Mouse (Mus musculus): ENCODE results near the gene P2ry14.

Gene P2ry14

DNA sequence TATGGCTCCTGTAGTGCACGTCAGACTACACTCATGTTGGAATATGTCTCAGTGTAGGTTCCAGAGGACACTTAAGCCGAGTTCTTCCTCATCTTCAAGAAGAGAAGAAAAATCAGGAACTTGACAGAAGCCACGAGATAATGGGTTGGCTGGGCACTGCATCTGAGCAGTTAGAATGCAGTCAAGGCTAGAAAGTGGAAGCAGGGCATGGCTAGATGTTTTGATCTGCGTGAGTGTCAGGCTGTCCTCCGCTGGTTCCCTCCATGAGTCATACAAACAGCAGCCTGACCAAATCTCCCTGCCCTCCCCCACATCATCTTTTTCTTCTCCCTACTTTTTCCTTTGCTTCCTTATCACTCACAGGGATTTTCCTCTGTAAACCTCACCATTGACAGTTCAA lies at the start of gene P2ry14:
Gene P2ry14, minus strand, starts transcription at position 195 of the 400 bp plus-strand sequence.
- no peak for DNase-seq

DNA sequence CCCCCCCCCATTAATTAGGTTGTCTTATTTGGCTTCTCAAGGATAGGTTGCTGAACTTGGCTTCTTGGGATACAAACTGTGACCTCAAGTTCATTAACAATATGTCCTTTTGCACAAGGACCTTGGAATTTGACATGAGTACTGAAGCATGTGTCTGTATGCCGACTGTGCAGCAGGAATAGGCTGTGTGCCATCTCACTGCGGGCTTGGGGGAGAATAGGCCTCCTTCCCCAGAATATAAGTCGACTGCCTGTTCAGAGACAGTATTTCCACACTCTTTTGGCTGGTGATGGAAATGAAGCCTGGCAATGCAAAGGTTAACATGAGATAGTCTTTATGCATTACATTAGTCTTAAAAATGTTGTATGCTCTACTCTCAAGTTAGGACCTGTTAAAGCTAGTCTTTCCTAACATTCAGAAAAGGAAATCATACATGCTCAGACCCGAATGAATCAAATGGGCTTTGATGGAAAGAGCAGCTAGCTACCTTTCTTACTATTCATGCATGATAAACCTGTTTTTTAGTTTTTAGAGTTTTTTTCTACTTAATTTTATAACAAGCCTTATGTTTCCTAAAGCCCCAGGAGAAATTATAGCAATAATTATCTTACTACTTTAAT lies 44.0 kb upstream of the P2ry14 start:
- DNase-seq, result no peak

DNA sequence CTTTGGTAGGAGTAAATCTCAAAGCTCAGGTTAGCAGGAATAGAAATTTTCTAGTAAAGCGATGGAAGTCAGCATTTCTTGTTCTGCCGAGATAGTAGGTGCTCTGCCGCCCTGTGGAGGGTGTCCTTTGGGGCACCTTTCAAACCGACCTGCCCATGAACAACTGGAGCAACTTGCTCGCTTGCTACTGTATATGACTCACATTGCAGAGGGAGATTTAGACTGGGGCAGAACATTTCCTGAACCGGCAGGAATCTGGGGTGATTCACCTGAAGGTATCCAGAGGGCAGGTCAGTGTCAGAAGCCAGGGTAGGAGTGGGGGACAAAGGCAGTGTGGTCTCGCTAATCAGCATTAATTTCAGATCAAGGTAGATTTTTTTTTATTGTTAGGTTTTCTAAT lies 41.5 kb upstream of the P2ry14 start, which contains the start of gene Gpr87:
Gene Gpr87, minus strand, starts transcription at position 167 of the 400 bp plus-strand sequence.
- no peak for DNase-seq

DNA sequence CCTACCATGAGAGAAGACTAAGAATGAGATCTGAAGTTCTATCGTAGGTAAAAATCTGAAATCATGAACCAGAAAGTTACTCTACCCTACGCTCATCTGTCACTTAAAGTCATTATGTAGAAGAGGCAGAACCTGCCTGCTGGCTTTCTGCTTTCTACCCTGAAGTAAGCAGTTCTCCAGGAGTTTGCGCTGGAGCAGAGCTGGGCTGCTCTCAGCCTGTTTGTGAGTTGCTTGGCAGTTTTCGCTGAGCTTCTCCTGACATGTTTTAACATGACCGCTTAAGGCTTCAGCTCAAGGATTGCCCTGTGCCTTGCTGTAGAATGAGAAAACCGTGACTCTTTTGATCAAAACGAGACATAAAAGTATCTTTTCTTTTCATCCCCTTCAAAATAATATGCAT lies 40.7 kb upstream of the P2ry14 start:
- DNase-seq, result no peak

DNA sequence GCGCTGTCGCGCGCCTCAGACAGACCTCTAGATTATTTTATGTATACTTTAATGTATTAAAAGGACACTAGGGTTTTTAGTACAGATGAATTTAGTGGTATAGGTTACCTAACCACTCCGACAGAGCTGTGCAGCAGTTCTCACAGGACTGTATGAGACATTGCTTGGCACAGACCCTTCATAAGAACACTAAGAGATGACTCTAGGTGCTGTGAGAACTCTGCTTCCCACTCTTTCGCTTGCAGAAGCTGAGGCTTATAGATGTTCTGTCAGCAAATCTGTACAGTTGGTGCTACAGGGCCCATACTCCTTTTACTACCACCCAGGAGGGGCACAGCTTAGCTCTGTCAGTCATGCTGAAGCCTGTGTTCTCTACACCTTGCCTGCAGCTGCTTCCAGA lies 38.3 kb upstream of the P2ry14 start:
- no peak for DNase-seq

DNA sequence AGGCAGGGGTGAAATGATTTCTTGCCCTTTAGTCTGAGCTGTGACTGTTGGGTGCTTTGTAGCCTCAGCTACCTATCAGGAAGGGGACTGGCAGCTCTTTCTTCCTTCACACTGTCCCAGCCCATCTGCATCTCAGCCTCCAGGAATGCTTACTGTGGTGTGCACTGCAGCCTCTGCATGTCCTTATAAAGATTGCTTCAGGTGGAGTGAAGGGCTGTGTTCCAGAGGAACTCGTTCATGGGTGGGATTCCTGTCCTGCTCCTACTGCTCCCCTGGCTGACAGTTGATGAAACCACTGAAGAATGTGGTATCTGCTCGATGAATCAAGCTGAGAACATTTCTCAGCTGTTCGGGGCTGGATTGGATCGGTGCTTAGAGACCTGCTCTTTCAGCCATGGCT lies 33.9 kb upstream of the P2ry14 start:
- no peak for DNase-seq

DNA sequence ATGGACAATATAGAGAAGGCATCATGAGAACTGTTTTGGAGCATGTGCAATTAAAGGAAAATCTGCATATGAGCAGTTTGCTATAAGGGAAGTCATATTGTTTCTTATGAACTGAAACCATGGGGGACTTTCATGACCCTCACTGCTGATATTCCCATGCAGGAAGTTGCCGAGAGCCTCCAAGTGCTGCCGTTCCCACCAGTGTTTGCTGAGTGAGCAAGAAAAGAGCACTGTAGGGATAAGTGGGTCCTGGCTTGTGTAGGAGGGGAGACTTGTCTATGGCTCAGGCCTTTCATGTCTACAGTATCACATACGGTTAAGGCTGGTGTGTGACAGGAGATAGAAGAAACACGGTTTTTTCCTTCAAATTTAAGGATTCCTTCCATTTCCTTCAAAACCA lies 32.2 kb upstream of the P2ry14 start:
- no peak for DNase-seq

DNA sequence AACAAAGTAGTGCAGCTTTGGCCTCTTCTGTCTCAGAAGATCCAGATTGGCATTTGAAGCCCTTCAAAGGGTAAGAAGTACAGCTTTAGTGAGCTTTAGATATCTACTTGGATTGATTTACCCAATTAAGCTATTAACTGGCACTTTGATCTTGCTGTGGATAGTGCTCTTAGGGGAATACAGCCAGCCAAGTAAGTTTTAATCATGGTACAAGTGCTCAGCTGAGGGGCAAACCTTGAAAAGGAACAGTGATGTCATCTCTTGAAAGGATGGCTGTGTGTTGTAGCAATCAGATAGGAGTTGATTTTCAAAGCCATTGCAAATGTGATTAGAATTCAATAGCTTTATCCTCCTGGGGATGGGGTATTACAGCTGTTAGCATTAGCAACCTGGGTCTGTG lies 28.7 kb upstream of the P2ry14 start:
- DNase-seq, result no peak

DNA sequence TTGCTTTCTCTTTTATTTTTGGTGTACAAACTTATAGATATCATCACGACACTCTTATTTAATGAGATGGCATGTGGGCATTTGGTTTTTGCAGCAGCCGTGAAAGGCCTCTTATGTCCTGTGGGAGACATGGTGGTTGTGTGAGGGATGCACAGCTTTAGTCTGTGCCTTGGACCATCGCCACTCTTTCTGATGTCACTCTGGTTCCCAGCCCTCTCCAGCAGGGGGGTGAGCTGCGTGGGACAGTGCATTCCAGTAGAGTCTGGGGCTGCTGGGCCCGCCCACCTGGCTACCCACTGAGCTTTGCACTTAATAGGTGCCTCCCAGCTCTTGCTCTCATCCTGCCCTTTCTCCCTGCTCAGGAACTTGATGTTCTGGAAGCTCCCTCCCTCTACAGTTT lies 27.7 kb upstream of the P2ry14 start:
- DNase-seq, result no peak

DNA sequence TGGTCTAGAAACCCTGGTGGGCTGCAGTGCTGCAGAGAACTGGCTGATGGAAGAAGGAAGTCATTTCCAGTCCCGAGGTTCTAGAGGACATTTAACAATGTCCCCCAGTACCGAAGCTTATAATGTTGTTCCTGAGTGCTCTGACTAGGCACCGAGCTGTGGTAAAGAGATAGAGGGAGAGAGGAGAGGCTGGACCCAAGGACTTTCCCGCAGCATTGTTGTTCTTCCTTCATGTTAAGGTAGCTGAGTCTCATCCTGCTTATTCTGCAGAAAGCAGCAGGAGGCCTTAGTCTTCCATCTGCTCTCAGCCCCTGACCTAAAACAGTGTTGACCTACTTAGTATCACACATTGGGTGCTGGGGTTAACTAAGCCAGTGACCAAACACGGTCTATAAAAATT lies 23.5 kb upstream of the P2ry14 start:
- DNase-seq, result no peak

DNA sequence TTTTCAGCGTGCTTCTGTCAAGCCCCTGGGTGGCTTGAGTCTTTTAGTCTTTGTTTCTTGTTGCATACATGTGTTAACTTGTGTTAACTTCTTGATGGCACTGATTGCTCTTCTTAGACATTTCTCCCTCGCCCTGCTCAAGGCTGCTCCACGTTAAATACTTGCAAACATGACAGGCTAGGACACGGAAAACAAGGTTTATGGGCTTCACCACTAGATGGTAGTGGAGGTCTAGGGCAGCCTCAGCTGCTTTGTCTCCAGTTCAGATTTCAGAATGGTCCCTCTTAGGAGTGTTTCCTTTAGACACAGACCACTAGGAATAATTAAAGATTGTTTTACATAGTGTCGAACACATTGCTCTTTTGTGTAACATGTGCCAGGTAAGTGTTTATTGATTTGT lies 21.8 kb upstream of the P2ry14 start:
- peak; percentile 25 for DNase-seq

DNA sequence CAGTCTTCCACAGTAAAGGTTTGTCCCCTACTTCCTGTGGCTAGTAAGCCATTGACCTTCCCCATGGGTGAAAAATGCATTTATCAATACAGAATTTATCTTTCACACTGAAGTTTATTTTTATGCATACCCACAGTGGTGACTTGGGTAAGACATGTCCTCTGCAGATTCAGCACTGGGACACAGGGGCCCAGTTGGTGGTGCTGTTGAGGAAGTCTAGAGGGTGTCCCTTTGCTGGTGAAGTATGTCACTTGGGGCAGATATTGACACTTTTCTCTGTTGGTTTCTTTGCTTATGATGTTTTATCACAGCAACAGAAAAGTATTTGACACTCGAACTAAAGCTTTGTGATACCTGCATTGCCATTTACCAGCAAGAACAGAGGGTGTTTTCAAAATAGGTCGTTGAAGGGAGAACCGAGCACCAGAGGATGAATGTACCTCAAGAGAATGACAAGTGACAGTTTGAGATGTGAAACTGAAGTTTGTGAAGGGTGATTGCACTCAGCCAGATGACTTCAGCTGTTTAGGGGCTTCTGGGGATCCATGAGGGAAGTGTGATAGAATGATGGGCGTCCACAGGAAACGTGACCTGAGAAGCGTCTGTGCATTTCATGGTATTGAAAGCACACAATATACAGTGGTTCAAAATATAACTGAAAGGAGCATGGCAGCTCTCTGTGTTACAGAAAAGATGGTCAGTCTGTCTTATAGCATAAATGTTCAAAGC lies 21.2 kb upstream of the P2ry14 start:
- no peak for DNase-seq

DNA sequence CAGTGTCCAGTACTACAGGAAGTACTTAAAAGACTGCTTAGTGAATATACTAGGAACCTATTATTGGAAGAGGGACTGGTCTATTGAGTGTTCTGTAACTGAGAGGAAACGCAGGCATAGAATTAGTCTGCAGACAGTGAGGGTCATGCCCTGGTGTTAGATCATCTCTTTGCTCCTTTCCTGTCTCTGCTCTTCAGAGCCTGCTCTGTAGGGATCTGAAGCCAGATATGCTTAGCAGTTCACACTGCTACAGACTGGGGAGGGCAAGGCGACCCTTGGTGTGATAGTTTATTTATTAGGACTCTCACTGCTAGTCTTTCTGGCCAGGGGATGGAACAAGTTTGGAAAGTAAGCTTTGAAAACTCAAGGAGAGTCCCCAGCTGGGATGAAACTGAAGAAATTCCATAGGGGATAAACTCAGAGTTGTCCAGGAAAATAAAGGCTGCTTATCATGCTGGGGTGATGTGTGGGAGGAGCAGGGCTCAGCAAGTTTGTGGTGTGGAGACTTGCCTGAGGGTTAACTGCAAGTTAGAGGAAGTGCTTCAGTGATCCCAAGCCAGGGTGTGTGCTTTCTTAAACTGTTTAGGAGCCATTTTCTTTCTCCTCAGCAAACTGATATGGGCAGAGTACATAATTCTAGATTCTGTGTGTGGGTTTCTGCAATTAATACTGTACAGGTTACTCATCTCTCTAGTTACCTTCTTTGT lies 16.7 kb upstream of the P2ry14 start:
- no peak for DNase-seq

DNA sequence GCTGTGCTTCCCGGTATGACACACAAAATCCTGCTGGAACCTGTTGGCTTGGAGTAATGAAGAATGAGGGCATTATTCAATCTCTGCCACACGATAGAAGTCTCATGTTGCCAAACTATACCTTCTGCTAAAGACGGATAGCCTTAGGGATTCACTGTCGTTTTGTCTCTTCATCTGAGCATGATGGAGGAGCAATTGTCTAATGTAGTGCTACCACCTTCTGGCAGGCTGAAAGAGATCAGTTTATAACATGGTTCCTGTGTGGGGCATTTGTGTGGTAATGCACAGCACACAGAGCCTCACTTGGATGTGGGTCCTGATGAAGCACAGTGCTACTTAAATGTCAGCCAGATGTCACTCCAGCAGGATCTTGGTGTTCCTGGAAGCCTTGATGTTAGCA lies 15.8 kb upstream of the P2ry14 start:
- no peak for DNase-seq

DNA sequence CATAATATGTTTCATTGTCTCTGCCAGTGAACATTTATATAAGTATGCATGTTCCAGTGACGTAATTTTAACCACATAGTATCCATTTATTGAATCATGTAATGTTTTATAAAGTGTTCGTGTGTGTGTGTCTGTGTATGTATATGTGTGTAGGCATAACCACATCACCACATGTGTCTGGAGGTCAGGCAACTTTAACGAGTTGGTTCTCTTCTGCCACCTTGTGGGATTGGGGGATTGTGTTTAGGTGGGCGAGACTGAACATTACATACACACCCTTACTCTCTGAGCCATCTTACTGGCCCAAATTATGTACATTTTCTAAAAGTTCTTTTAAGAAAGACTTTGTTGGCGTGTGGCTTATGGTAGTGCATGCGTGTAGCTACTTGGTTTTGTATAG lies 15.1 kb upstream of the P2ry14 start:
- no peak for DNase-seq

DNA sequence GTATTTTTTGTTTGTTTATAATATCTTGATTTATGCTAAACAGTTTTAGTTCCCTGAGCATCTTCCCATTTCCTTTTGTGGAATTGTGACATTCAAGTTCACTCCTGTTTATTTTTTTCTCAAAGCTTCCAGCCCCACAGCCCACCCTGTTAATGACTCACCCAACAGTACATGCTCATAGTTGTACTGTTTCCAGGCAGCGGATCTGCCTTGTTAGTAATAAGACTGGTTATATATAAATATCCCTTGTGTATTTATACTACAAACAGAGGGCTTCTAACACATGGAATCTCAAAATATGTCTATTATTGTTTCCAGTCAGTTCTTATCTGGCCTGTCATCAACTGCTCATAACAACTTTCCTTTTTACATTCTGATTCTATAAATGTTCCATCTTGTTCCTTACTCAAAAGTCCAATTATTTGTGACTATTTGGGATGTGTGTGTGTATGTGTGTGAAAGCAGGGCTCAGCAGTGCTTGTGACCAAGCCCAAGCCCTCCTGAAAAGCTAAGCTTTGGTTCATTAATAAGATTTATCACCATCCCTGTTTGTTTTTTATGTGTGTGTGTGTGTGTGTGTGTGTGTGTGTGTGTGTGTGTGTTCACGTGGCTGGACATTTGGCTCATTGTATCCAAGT lies 14.1 kb upstream of the P2ry14 start:
- no peak for DNase-seq

DNA sequence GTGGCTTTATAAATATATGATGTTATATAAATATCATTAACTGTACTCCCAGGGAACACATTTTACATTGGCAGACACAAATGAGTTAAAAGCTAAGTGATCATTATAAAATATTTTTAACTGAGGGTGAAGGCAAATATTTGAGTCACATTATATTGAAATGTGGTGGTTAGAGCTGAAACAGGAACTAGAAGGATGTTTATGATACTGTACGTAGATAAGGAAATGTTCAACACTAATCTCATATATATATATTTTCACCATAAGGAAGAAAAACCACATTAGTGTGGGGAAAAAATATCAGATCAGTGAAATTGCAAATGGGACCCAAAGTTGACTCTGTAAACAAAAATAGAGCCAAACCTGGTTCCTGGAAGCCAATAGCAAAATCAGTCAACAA lies 7.0 kb upstream of the P2ry14 start:
- no peak for DNase-seq

DNA sequence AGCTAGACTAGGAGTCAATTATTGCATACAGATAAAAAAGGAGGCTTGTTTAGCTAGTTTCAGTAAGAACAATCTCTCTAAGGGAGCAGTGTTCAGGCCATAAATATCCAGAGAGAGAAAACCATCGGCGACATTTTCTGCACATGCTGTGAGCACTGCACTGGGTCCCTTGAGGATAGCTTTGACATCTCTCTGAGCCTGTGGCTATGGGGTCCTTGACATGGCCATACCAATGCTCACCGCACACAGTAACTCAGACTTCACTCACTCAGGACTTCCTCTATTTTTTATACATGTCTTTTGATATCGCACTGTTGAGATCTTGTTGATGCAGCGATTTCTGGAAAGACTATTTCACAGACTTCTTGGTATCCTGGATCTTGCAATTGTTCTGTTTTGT lies 3.6 kb upstream of the P2ry14 start:
- no peak for DNase-seq

DNA sequence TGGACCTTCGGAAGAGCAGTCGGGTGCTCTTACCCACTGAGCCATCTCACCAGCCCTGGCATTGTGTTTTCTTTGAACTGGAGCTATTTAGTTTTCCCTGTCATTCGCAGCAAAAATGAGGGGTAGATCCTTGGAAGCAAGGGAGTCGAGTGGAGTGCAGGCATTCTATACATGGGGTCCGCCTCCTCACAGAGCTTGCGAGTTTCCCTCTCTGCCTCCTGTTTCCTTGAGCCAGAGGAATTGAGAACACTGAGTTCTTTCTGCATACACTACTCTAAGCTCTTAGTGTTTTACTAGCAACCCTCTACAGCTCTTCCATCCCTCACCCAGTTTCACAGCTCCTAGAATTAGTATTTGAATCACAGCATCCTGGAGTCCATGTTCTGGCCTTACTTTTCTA lies 2.0 kb upstream of the P2ry14 start:
- no peak for DNase-seq

DNA sequence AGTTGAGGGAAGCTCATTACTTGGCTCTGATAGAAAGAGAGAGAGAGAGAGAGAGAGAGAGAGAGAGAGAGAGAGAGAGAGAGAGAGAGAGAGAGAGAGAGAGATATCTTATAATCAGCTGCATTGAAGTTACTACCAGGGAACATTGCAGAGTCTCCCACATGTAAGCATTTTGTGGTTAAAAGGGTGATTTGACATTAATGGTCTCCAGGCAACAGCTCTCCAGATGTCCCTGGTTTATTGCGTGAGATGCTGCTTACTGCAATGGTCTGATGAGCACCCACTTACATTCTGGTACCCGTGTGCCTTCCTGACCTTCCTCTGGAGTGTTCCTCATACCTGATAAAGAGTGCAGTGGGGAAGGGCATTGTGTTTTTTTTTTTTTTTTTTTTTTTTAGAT lies 1.5 kb upstream of the P2ry14 start:
- DNase-seq, result no peak

DNA sequence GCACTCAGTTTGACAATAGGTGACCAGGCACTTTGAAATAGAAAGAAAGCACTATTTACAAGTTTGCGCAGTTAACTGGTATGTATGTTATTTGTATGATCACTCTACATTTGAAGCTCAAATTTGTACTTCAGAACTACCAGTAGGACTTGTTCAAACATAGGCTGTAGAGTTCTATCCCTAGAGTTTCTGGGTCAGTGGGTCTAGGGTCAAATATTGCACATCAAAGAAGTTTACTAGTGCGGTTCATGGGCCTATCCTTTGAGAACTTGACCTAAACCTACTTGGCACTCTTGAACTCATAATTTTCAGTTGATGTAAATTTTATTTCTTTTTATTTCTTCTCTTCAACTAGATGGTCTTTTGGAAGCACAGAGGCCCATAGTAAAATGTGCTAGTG lies 2.8 kb downstream of the P2ry14 start:
- no peak for DNase-seq

DNA sequence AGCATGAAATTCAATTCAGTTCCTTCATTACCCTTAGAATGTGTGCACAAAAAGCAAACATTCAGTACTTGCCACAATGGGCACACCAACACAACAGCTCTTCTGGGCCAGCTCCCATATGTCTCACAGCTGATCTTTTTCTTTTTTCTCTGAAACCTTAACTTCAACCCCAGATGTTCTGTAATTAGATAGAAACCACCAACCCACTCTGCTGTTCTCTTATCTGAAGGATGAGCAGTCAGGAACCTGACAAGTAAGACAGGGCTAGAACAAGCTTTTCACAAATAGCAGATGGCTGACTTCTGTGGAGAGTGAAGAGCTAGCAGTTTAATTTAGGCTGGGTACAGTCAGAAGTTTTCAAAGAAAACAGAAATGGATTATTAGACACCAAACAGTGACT lies 3.8 kb downstream of the P2ry14 start:
- no peak for DNase-seq

DNA sequence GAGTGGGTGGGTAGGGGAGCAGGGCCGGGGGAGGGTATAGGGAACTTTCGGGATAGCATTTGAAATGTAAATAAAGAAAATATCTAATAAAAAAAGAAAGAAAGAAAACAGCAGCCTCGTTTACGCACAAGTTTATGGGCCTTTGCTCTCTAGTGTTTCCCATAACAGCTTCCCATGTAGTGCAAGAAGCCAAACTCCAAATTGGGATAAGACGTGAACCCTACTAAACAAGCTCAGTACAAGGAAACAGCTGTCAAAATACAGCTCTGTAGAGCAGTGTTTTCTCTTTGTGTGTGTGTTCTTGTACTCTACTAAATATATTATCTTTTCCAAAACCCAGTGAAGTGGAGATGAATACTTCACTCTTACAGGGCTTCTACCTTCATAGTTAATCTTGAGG lies 8.2 kb downstream of the P2ry14 start:
- DNase-seq, result no peak

Measured in right cerebral cortex, postnatal 4 days (tissue).